Mouse (Mus musculus) adrenal gland, postnatal 10 days (tissue): ENCODE results near the gene Tmem245. TPM values are rescaled to one million over a fixed set of nuclear protein-coding genes. Genes with fewer than 3 reads are reported as not detected.
A peak's percentile ranks its signal among the peaks of the same experiment; 100 is the strongest.

Experiments used
- DNase-seq: peaks from one replicate; pipeline ENCODE4 v3.0.0; 2021; ENCODE audit warnings: mixed read lengths
- total RNA-seq, 2 experiments: library from RNA; stranded (reverse); gene quantifications; 2 replicates each; pipeline ENCODE4 v1.2.3; 2021

Gene Tmem245
- total RNA-seq, 2 experiments from 2014 or later: 33.4 to 45.3 TPM

DNA sequence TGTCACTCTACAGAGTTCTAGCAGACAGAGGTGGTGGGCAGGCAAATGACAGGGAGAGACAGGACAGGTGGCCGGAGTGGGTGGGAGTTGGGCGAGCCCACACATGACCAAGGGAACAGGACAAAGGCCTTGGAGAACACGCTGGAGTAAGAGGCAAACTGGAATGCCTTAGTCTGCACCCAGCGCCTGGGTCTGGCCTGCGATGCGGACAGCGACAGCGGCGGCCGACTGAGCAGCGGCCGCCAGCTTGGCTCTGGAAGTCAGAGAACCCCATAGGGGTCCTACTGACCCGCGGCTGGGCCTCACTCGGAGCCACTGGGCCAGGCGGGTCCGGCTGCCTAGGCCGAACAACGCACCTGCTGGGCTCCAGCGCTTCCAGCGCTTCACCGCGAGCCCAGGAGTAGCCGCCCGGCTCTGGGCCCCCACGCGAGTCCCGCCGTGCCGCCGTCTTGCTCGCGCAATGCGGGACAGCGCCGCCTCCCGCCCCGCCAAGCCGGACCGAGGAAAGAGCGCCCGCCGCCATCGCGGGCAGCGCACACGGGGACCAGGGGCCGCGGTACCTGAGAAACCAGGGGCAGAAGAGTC is 82.7 kb downstream of the Tmem245 start:
- DNase-seq: peak; percentile 59

- DNase-seq: no peak
Observed at GRCm38 (mm10) chr4:56864016-56864415, 83.2 kb downstream of the Tmem245 start.

- DNase-seq: no peak
Observed at GRCm38 (mm10) chr4:56861551-56861950, 85.7 kb downstream of the Tmem245 start.

- no peak for DNase-seq
Observed at GRCm38 (mm10) chr4:56858733-56859132, 88.5 kb downstream of the Tmem245 start.

DNA sequence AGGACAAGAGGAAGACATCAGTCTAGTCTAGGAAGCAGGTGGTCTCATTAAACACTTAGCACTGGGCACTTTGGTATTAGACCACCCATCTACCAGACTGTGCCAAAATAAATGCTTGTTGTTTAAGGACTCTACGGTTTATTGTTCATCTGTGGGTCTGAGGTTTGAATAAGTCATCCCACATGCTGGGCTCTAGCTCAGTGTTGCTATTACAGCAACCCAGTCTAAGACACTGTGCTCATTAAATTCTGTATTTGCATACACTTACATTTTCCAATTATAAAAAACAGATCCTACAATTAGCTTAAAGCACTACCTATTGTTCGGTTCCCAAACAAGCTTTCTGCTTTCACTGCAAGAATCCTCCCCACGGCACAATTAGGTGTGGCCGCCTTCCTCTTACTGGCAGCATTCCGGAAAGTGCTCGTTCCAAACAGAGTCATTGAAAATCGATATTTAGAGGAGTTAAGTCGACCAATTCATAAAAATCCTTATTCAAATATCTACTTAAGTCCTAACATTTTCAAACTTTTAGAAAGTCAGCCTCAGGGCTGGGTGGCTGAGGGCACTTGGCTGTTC is 90.8 kb downstream of the Tmem245 start:
- no peak for DNase-seq

DNA sequence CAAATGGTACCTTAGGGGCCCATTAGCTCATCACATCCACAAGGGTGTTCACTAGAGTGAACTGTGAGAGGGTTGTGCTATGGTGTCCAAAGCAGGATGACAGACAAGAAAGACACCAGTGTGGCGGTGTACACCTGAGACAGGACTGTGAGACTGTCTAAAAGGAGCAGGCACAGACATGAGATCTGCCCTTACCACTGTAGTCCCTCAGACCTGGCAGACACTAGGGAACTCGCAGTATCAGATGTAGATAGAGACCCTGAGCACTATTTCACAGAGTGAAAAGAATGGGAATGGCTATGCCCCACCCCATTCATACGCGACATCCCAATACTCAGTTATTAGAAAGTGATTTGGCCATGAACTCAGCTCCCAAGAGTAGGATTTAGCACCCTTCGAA is 91.3 kb downstream of the Tmem245 start:
- no peak for DNase-seq

DNA sequence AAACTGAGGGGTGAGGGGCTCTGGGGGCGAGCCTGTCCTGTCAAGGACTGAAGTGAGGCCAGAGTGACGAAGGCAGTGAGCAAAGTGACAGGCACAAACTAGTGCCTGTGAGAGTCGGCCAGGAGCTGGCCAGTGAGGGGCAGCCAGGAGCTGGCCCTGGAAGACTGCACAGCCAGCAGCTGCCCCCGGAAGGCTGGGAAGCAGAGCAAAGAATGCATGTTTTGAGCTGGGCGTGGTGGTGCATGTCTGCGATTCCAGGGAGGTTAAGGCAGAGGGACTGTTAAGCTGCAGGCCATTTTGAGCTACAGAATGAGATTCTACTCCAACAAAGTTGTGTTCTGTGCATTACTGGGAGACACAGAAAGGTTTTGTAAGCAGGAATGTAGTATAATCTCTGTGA is 96.5 kb downstream of the Tmem245 start:
- no peak for DNase-seq

DNA sequence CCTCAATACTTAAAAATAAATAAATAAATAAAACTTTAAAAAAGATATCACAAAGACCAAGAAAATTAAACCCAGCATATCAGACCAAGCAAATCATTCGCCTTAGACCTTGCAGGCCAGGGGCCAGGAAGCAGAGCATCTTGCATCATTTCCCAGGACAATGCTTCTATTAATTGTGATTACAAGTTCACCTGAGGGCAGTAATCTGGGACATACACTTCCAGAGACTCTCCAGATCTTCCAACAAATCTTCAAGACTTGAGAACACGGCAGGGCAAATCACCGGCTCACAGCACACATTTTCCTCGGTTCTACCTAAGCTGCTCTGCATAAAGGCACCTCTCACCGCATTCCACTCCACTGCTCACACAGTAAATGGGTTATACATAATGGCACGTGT is 99.2 kb downstream of the Tmem245 start:
- no peak for DNase-seq

DNA sequence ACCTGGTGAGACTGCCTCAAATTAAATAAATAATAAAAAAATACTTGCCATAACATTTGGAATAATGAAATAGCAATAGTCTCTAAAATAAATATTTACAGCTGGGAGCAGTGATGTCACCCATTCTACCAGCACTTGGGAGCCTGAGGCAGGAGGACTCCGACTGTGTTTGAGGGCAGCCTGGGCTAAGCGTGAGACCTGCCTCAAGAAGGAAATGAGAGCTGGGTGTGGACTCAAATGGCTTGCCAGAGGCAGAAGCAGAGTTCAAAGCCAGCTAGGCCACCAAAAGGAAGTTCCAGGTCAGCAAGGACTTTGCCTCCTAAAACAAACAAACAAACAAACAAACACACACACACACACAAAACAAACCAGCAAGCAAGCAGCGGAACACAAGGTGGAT is 99.8 kb downstream of the Tmem245 start:
- DNase-seq: no peak

DNA sequence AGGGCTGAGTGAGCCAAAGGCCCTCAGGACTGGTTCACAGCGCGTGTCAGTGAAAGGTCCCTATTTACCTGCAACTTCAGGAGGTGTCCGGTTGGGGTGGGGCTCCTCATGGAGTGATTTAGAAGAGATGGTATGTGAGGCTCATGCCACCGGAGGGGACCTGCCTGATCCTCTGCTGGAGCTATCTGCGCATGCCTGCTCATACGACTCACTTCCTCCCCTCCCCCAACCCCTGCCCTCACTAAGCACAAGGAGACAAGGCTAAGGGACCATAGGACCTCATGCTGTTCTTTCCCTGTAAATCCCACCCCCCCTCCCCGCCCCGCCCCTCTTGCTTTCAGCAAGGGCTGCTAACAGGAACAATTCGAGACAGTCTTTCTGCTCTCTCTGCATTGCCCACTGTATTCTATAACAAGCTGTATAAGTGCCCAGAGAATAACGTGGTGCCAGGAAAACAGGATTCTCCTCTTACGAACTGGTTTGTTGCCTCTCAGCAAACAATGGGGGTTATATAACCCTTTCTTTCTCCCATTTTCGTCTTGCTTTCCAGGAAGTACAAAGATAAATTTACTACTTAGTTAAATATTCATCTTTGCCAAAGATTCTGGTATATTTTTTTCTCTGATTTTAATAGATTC is 101.2 kb downstream of the Tmem245 start:
- no peak for DNase-seq

GRCm38 (mm10) chr4:56844911-56845310 is 102.3 kb downstream of the Tmem245 start:
- DNase-seq: no peak

DNA sequence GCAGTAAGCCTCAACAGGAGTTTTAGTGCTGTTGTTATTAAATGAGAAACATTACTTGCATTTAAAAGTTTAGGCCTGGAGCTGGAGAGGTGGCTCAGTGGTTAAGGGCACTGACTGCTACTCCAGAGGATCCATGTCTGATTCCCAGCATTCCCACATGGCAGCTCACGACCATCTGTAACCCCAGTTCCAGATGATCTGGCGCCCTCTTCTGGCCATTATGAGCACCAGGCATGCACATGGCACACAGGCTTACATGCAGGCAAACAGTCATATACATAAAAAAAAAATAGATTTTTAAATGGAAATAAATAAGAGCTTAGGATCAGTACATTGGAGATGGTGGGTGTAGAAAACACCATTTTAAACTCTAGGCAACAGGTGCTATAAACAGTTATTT is 103.3 kb downstream of the Tmem245 start:
- no peak for DNase-seq

- DNase-seq: no peak
Observed at GRCm38 (mm10) chr4:56842501-56842900, 104.7 kb downstream of the Tmem245 start.

DNA sequence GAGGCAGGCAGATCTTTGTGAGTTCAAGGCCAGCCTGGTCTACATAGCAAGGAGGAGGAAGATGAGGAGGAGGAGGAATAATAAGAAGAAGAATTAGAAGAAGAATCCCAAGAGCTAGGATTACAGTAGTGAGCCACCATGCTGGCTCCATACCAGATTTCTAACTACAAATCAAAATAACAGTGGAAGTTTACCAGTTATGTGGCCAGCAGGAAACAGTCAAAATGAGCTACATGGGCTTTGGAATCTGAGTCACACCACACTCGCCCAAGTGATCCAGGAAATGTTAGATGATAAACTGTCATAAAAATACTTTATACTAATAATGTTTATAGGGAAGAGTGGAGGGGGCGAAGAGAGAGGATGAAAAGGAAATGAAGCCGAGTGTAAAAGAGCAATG is 106.9 kb downstream of the Tmem245 start:
- no peak for DNase-seq

- DNase-seq: peak; percentile 37
Observed at GRCm38 (mm10) chr4:56837661-56838060, 109.6 kb downstream of the Tmem245 start.

- peak; percentile 40 for DNase-seq
Observed at GRCm38 (mm10) chr4:56831998-56832397, 115.2 kb downstream of the Tmem245 start.

- DNase-seq: no peak
Observed at GRCm38 (mm10) chr4:56831013-56831609, 116.1 kb downstream of the Tmem245 start.

DNA sequence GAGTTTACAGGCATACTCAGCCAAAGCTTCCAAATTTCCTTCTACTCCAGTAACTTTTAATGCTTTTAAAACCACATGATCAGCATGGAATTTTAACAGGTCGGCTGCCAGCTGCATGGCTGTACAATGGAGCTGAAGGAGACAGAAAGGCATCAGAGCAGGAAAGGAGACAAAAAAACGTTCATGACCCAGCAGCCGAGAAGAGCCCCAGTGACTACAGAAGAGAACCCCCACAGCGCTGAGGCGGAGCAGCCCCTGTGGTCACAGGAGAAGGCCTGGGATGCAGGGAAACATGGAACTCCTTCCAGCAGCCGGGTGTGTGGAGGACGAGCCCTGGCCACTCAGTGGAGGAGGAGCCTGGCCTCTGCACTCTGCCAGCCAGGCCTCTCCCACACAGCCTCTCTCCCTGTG is 117.7 kb downstream of the Tmem245 start:
- DNase-seq: no peak

DNA sequence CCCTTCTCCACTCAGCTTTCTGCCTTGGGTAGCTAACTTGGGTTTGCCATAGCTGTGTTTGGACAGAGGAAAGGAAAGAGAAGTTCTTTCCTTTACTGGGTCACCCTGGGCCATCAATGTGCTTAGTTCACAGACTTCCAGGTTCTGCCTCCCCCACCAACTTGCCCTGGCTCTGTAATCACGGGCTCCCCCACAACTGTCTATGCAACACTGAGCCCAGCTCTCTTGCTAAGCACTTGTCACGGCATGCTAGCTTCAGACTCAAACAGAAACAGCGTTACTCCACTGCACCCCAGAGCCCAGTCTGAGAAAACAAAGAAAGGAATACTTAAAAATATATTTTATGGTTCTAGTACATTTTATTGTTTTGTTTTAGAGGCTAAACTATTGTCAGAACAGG is 118.3 kb downstream of the Tmem245 start:
- no peak for DNase-seq

GRCm38 (mm10) chr4:56824231-56824630 is 123.0 kb downstream of the Tmem245 start:
- peak; percentile 33 for DNase-seq

GRCm38 (mm10) chr4:56820017-56820550 is 127.2 kb downstream of the Tmem245 start:
- DNase-seq: no peak
